Mouse (Mus musculus) MEL (cell line): ENCODE data around the gene C1s1. TPM values are rescaled to one million over a fixed set of nuclear protein-coding genes. Genes with fewer than 3 reads are reported as not detected.

Source experiments
- DNase-seq: peaks from one replicate; pipeline ENCODE4 v3.0.0; 2011; ENCODE audit warnings: low read depth, low spot score
- H3K27ac ChIP-seq: 2 replicates; pipeline ENCODE4 v1.5.1; 2012; ENCODE audit warnings: low read depth, mild to moderate bottlenecking, control low read depth, low read length, moderate library complexity; ENCODE audit not compliant: control insufficient read depth
- H3K27me3 ChIP-seq, 2 experiments: fragments of 150-350 bp in 1 of 2; sonication (generic) in 1 of 2; 2 replicates each; pipeline ENCODE4 v1.6.1; 2012; ENCODE audit warnings: low read length in 2 of 2, mild to moderate bottlenecking in 2 of 2, improper control_type of control experiment in 1 of 2, moderate library complexity in 1 of 2; ENCODE audit not compliant: insufficient read depth in 2 of 2, control insufficient read depth in 1 of 2
- H3K36me3 ChIP-seq, 2 experiments: 2 replicates each; pipeline ENCODE4 v1.6.1; 2012 to 2014; ENCODE audit warnings: low read length in 2 of 2, improper control_type of control experiment in 1 of 2, inconsistent platforms in 1 of 2, mild to moderate bottlenecking in 1 of 2; ENCODE audit not compliant: insufficient read depth in 2 of 2, control insufficient read depth in 1 of 2
- H3K4me1 ChIP-seq, 2 experiments: fragments of 150-350 bp in 1 of 2; sonication (generic) in 1 of 2; 2 replicates each; pipeline ENCODE4 v1.6.1; 2012; ENCODE audit warnings: low read length in 2 of 2, improper control_type of control experiment in 1 of 2, mild to moderate bottlenecking in 1 of 2; ENCODE audit not compliant: insufficient read depth in 2 of 2, control insufficient read depth in 1 of 2
- H3K4me3 ChIP-seq, 2 experiments: fragments of 150-350 bp in 1 of 2; sonication (generic) in 1 of 2; 2 replicates each; pipeline ENCODE4 v1.5.1; 2012; ENCODE audit warnings: low read depth in 2 of 2, low read length in 2 of 2, mild to moderate bottlenecking in 2 of 2, moderate library complexity in 2 of 2, control low read depth in 1 of 2, improper control_type of control experiment in 1 of 2; ENCODE audit not compliant: control insufficient read depth in 1 of 2, insufficient read depth in 1 of 2
- H3K79me2 ChIP-seq: 2 replicates; pipeline ENCODE4 v1.6.1; 2012; ENCODE audit warnings: mild to moderate bottlenecking, low read length, moderate library complexity; ENCODE audit not compliant: control insufficient read depth, poor library complexity, insufficient read depth
- H3K9ac ChIP-seq: 2 replicates; pipeline ENCODE4 v1.6.1; 2012; ENCODE audit warnings: low read depth, mild to moderate bottlenecking, control low read depth, low read length, moderate library complexity; ENCODE audit not compliant: control insufficient read depth, poor library complexity, severe bottlenecking
- H3K9me3 ChIP-seq: fragments of 150-350 bp; sonication (generic); replicated peaks from 2 replicates; pipeline ENCODE4 v1.6.1; 2012; ENCODE audit warnings: mild to moderate bottlenecking, low read length, improper control_type of control experiment, moderate library complexity; ENCODE audit not compliant: insufficient read depth
- BHLHE40 ChIP-seq: IDR thresholded peaks from 2 replicates; pipeline ENCODE4 v1.6.1; 2012; ENCODE audit warnings: low read depth, mild to moderate bottlenecking, inconsistent platforms, low read length, improper control_type of control experiment, borderline replicate concordance
- CHD2 ChIP-seq: IDR thresholded peaks from 2 replicates; pipeline ENCODE4 v1.6.1; 2011; ENCODE audit warnings: low read length, improper control_type of control experiment
- ETS1 ChIP-seq: IDR thresholded peaks from 2 replicates; pipeline ENCODE4 v1.6.1; 2012; ENCODE audit warnings: low read depth, mild to moderate bottlenecking, inconsistent platforms, low read length, improper control_type of control experiment, moderate library complexity
- GABPA ChIP-seq: IDR thresholded peaks from 2 replicates; pipeline ENCODE4 v1.6.1; 2012; ENCODE audit warnings: low read depth, mild to moderate bottlenecking, inconsistent platforms, low read length, improper control_type of control experiment, moderate library complexity
- GATA1 ChIP-seq: IDR thresholded peaks from 2 replicates; pipeline ENCODE4 v1.6.1; 2011; ENCODE audit warnings: low read depth, low read length, improper control_type of control experiment
- KAT2A ChIP-seq: conservative IDR thresholded peaks from 2 replicates; pipeline ENCODE4 v1.6.1; 2012; ENCODE audit warnings: low read depth, low read length, improper control_type of control experiment, inconsistent platforms
- MAFK ChIP-seq: IDR thresholded peaks from 2 replicates; pipeline ENCODE4 v1.6.1; 2011; ENCODE audit warnings: low read depth, mild to moderate bottlenecking, low read length, improper control_type of control experiment, borderline replicate concordance
- MAX ChIP-seq: IDR thresholded peaks from 2 replicates; pipeline ENCODE4 v1.6.1; 2011; ENCODE audit warnings: low read length, improper control_type of control experiment
- MYB ChIP-seq: IDR thresholded peaks from 2 replicates; pipeline ENCODE4 v1.6.1; 2011; ENCODE audit warnings: mild to moderate bottlenecking, low read depth, low read length, improper control_type of control experiment
- NRF1 ChIP-seq: IDR thresholded peaks from 2 replicates; pipeline ENCODE4 v1.6.1; 2014; ENCODE audit warnings: low read depth, mild to moderate bottlenecking, inconsistent platforms, low read length, improper control_type of control experiment, moderate library complexity; ENCODE audit not compliant: poor library complexity, insufficient read depth, severe bottlenecking
- POLR2A ChIP-seq, 2 experiments: IDR thresholded peaks; 2 replicates each; pipeline ENCODE4 v1.6.1; 2011 to 2012; ENCODE audit warnings: low read length in 2 of 2, mild to moderate bottlenecking in 2 of 2, control low read depth in 1 of 2, improper control_type of control experiment in 1 of 2, low read depth in 1 of 2, moderate library complexity in 1 of 2; ENCODE audit not compliant: control insufficient read depth in 1 of 2, insufficient read depth in 1 of 2, poor library complexity in 1 of 2
- SIN3A ChIP-seq: IDR thresholded peaks from 2 replicates; pipeline ENCODE4 v1.6.1; 2012; ENCODE audit warnings: low read length, improper control_type of control experiment, inconsistent platforms
- UBTF ChIP-seq: IDR thresholded peaks from 2 replicates; pipeline ENCODE4 v1.6.1; 2012; ENCODE audit warnings: low read depth, mild to moderate bottlenecking, inconsistent platforms, low read length, improper control_type of control experiment, moderate library complexity, borderline replicate concordance; ENCODE audit not compliant: insufficient read depth
- USF2 ChIP-seq, 2 experiments: IDR thresholded peaks; 2 replicates each; pipeline ENCODE4 v1.6.1; 2011 to 2012; ENCODE audit warnings: improper control_type of control experiment in 2 of 2, low read length in 2 of 2, borderline replicate concordance in 1 of 2, inconsistent platforms in 1 of 2, low read depth in 1 of 2, mild to moderate bottlenecking in 1 of 2; ENCODE audit not compliant: insufficient read depth in 1 of 2
- ZC3H11A ChIP-seq: IDR thresholded peaks from 2 replicates; pipeline ENCODE4 v1.6.1; 2012; ENCODE audit warnings: low read depth, mild to moderate bottlenecking, inconsistent platforms, low read length, improper control_type of control experiment
- polyA plus RNA-seq, 2 experiments: library from polyadenylated mRNA; stranded (reverse) in 1 of 2; unstranded in 1 of 2; fragments of >175 nt in 1 of 2; fragments of >200 nt in 1 of 2; gene quantifications; 2 replicates each; pipeline versions ENCODE4 v1.2.1 to v1.2.4; 2012; ENCODE audit warnings: low replicate concordance in 2 of 2, low read depth in 1 of 2; ENCODE audit not compliant: insufficient read length in 2 of 2, insufficient read depth in 1 of 2, missing spikeins in 1 of 2
- total RNA-seq: library from RNA; depleted of rRNA; stranded (reverse); fragments of 300-350 nt; gene quantifications from 2 replicates; pipeline ENCODE4 v1.2.3, GENCODE M21; 2012

C1s1 gene
- total and polyA plus RNA-seq, 3 experiments: 0.46 to 1.5 TPM; not detected in 1

GRCm38 (mm10) chr6:124508292-124508691 is 33.9 kb downstream of the C1s1 start:
- no peak for TF ChIP-seq CHD2
- no peak for TF ChIP-seq GATA1
- TF ChIP-seq MAX: no peak
- no peak for TF ChIP-seq MYB
- no peak for TF ChIP-seq BHLHE40
- DNase-seq: no peak
- H3K4me1 ChIP-seq: peaks cover 0 to 10% of the 10 kb centered on the region in 2 experiments; a peak in 3 of 4 replicates
- no peaks in the 10 kb centered on the region for H3K79me2 ChIP-seq
- H3K36me3 ChIP-seq: peaks cover 0 to 11% of the 10 kb centered on the region in 2 experiments; a peak in 2 of 4 replicates
- H3K4me3 ChIP-seq: no peak overlapping the region
- H3K9me3 ChIP-seq: no peaks in the 10 kb centered on the region
- H3K27ac ChIP-seq: no peak overlapping the region
- H3K27me3 ChIP-seq: no peaks in the 10 kb centered on the region
- H3K9ac ChIP-seq: no peak overlapping the region

- no peaks in the 10 kb centered on the region for H3K9me3 ChIP-seq
- TF ChIP-seq USF2 (IDR thresholded peaks at IDR 0.05; ENCODE audit: borderline replicate concordance in 1 of 2, insufficient read depth in 1 of 2, low read depth in 1 of 2, low read length in 2 of 2) (no peak), GABPA (no peak), NRF1 (no peak), POLR2A (IDR thresholded peaks at IDR 0.05; ENCODE audit: control insufficient read depth in 1 of 2, insufficient read depth in 1 of 2, low read depth in 1 of 2, low read length in 2 of 2, poor library complexity in 1 of 2) (no peak), BHLHE40 (no peak), ETS1 (no peak), ZC3H11A (no peak), KAT2A (no peak), GATA1 (no peak), MAFK (no peak), UBTF (no peak), SIN3A (no peak)
- H3K4me3 ChIP-seq: no peak overlapping the region
- H3K36me3 ChIP-seq: peaks cover 0 to 9% of the 10 kb centered on the region in 2 experiments; a peak in 2 of 4 replicates
- H3K4me1 ChIP-seq: peaks cover 0 to 8% of the 10 kb centered on the region in 2 experiments; a peak in 2 of 4 replicates
- no peaks in the 10 kb centered on the region for H3K27me3 ChIP-seq
- no peak for DNase-seq
- no peaks in the 10 kb centered on the region for H3K79me2 ChIP-seq
- no peak overlapping the region for H3K27ac ChIP-seq
- no peak overlapping the region for H3K9ac ChIP-seq
Measured at GRCm38 (mm10) chr6:124506991-124507390, 35.2 kb downstream of the C1s1 start.
